Mouse (Mus musculus) monocyte, adult 5-6 weeks (primary cell): ENCODE results near the gene Map2k5. TPM values are rescaled to one million over a fixed set of nuclear protein-coding genes. Genes with fewer than 3 reads are reported as not detected.

Experiments used
- ATAC-seq: fragments of 153-309, 156-312 bp; replicated peaks from 2 replicates; pipeline ENCODE4 v1.8.0; 2017; ENCODE audit warnings: mild to moderate bottlenecking; ENCODE audit not compliant: low TSS enrichment, insufficient number of reproducible peaks, severe bottlenecking, poor library complexity, low FRiP score
- total RNA-seq: library from RNA; stranded (forward); fragments of 200-1000, 200-491, 200-594 nt; gene quantifications from 3 replicates; pipeline ENCODE4 v1.2.3, GENCODE M21; 2017

Gene Map2k5
- total RNA-seq, 1 experiment from 2014 or later, result 13.9 TPM

GRCm38 (mm10) chr9:63141641-63142334 lies 235.9 kb downstream of the Map2k5 start:
- no peak for ATAC-seq

GRCm38 (mm10) chr9:63140211-63140610 lies 237.5 kb downstream of the Map2k5 start:
- ATAC-seq, result no peak

DNA sequence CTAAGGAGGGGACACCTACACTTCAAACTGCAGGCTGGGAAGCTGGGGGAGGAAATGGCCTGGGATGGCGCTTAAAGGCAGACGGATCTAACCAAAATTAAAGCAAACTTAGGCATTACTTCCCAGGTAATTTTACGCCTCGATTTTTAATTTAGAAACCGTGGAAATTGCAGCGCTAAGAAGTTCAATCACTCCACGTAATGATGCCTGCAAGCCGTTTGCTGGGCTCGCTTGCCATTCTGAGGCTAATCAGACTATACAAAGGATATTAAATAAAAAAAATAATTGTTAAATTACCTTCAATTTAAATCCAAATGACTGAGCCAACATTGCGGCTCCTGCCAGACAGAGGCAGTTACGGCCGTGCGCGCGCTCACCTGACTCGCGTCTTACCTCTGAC lies 238.0 kb downstream of the Map2k5 start:
- no peak for ATAC-seq

DNA sequence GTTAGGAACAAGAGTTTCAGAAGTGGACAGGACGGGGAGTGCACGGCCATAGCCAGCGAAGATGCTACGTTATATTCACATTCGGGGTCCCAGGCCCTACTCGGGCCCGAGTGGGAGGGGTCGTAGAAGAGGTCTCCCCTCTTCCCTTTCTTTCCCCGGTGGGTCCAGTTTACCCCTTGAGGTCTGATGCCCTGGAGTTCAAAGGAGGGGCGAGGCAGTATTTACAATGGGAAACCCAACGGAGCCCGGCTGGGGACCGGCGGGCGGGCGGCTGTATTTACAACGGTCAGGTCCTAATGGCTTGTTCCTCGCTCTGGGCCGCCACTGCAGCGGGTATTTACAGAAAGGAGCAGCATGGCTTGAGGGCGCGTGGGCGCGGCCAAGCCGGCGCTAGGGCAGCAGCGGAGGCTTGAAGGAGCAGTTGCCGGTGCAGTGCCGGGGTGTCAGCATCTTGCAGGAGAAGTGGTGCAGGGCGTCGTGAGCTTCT lies 239.2 kb downstream of the Map2k5 start:
- no peak for ATAC-seq

GRCm38 (mm10) chr9:63137615-63137915 lies 240.1 kb downstream of the Map2k5 start:
- no peak for ATAC-seq

- no peak for ATAC-seq
These were observed 240.7 kb downstream of the Map2k5 start for GRCm38 (mm10) chr9:63136756-63137614.

- ATAC-seq, result no peak
These were observed 241.5 kb downstream of the Map2k5 start for GRCm38 (mm10) chr9:63136241-63136640.

DNA sequence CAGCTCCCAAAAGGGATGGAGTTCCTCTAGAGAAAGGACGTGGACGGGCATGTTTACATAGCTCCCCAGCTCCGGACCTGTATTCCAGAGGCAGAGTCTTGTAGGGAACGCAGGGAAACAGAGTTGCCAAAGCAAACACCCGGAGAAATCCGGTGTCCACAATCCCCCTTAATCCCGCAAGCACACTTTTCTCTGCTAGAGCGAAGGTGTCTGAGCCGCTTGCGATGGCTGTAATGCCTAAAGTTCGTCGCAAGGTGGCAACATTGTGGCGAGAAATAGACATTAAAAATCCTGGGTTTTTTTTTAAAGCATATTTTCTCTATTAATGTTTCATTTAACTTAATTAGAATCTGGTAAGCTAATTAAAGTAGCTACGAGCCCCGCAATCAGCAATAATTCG lies 241.9 kb downstream of the Map2k5 start:
- ATAC-seq, result no peak

DNA sequence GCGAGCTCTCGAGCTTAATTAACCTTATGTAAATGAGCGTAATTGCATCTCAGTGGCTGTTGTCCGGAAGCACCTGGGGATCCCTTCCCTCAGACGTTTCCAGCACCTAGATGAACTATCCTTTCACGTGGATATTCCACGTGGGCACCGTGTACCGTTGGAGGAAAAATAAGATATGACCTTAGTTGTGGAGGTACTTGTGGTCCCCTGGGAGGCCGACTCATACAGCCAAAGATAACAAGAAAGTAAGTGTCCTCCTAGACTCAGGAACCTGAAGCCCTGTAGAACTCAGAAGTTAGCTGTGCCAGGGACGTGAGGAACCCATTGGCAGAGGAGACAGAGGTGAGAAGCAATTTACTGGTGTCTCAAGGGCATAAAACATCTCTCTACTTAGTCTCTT lies 242.3 kb downstream of the Map2k5 start:
- ATAC-seq, result no peak

GRCm38 (mm10) chr9:63133659-63134058 lies 244.0 kb downstream of the Map2k5 start:
- ATAC-seq, result no peak

DNA sequence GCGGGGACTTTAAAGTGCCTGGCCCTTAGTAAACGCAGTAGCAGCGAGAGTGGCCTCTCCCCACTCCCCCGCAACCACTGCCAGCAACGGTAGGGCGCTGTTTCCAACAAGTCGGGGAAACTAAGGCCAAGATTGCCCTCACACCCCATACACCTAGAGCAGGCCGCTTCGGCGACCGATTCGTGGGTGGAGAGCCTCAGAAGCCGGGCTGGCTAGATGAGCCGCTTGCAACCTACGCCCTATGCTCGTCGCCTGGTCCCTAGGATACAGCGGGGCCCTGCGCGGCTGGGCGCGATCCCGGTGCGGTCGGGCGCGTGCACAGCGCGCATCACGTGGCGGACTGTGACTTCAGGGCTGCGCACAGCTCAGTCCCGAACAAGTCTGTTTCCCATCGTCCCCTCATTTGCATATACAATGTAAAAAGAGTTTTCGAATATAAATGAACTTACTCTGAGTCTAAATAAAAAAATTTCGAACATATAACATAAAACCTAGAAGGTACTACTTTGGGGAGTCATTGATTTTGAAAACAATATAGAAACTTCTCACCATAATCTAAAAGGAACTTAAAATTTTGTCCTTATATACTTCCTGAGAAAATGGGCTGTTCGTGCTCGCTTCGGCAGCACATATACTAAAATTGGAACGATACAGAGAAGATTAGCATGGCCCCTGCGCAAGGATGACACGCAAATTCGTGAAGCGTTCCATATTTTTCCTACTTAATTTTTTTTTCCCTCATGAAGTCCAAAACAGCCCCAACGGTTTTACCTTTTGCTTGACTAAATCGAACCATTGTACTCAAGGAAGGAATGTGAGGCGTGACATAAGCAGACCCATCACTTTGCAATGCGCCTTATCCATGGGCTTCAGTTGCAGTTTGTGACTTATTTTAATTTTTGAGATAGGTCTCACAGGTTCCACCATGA lies 244.8 kb downstream of the Map2k5 start:
- peak; percentile 74 for ATAC-seq

GRCm38 (mm10) chr9:63131957-63132602 lies 245.6 kb downstream of the Map2k5 start:
- ATAC-seq, result peak; percentile 11; the same call in 1 of the 2 replicates

GRCm38 (mm10) chr9:63129641-63130041 lies 248.1 kb downstream of the Map2k5 start:
- ATAC-seq, result no peak

DNA sequence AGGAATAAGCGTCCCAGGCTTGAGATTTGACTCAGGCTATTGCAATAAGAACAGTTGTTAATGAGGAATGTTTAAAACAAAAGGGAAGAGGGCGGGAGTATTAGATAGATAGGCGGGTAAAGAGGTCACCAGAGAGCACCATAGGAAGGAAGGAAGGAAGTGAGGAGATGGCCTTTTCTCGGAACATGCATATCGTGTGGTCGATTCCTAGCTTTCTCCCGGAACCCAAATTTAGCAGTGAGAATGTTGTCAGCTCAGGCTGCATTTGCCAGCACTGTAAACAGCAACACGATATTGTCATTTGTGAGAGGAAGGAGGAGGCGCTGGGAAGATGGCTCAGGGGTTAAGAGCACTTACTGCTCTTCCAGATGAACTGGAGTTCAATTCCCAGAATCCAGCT lies 253.2 kb downstream of the Map2k5 start:
- no peak for ATAC-seq

DNA sequence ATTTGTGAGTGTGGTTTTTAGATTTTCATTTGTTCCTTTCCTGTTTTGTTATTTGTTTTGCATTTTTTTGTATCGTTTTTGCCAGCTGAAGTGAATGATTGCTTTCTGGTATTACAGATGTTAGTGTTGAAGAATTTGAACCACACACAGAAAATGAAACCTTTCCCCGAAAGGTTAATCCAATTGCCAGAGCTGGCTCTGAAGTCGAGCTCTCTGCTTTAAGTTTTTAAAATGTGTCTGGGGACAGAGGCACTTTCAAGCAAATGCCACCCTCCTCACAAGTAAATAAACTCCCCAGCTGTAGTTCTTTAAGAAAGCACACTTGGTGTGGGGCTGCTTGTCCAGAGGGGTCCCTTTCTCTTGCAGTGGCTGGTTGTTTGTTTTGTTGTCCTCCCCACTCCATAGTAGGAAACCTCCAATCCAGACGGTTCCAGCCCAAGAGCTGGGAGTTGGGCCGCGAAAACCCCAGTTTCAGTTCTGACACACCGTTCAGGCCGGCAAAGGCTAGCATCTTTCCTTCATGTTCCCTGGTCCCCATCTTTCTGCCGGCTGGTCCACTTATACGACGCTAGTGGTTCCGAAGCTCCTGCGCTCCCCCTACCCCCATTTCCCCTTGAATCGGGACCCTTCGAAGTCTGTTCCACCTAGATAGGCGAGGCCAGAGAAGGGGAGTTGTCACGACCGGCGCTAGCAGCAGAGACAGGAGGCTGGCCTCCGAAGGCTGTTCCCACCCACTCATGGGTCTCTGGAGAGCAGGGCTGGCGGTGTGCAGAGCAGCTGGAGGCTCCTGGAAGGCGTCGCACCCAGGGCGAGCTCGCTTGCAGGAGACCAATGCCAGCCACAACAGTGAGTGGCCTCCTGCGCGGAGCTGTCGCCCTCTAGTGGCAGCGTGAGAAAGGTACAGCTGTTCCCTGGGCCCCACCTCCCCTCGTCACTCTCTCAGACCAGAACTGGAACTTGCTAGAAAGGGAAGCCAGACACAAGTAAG lies 254.0 kb downstream of the Map2k5 start:
- ATAC-seq, result peak; percentile 99

GRCm38 (mm10) chr9:63122161-63122833 lies 255.4 kb downstream of the Map2k5 start:
- ATAC-seq, result no peak

- no peak for ATAC-seq
These were observed 259.3 kb downstream of the Map2k5 start for GRCm38 (mm10) chr9:63118385-63118784.
